Mouse (Mus musculus) hindbrain, embryonic 12.5 days (tissue): Measurements from ENCODE around the gene Abhd15. TPM values are rescaled to one million over a fixed set of nuclear protein-coding genes. Genes with fewer than 3 reads are reported as not detected.
"Not testable (repeated sequence)": the region's sequence is repeated elsewhere in the genome, so short reads cannot be mapped to it uniquely, and the experiment has no call there.

Experiments used
- ATAC-seq: fragments of 200-750 bp; cut with Nextera tagmentation; 2 replicates; pipeline ENCODE4 v1.8.0; 2017; ENCODE audit warnings: moderate TSS enrichment; ENCODE audit not compliant: low FRiP score
- H3K27ac ChIP-seq: fragments of 300-500 bp; sonication (generic); 2 replicates; pipeline ENCODE4 v1.5.1; 2016; ENCODE audit warnings: mild to moderate bottlenecking
- H3K27me3 ChIP-seq: fragments of 300-500 bp; sonication (generic); 2 replicates; pipeline ENCODE4 v1.6.1; 2016; ENCODE audit warnings: mild to moderate bottlenecking
- H3K36me3 ChIP-seq: fragments of 300-500 bp; sonication (generic); 2 replicates; pipeline ENCODE4 v1.6.1; 2016; ENCODE audit warnings: mild to moderate bottlenecking
- H3K4me1 ChIP-seq: fragments of 300-500 bp; sonication (generic); 2 replicates; pipeline ENCODE4 v1.6.1; 2016
- H3K4me2 ChIP-seq: fragments of 300-500 bp; sonication (generic); replicated peaks from 2 replicates; pipeline ENCODE4 v1.6.1; 2016; ENCODE audit warnings: mild to moderate bottlenecking
- H3K4me3 ChIP-seq: fragments of 300-500 bp; sonication (generic); 2 replicates; pipeline ENCODE4 v1.5.1; 2016; ENCODE audit warnings: mild to moderate bottlenecking
- H3K9ac ChIP-seq: fragments of 300-500 bp; sonication (generic); 2 replicates; pipeline ENCODE4 v1.6.1; 2016; ENCODE audit warnings: mild to moderate bottlenecking, moderate library complexity
- H3K9me3 ChIP-seq: fragments of 300-500 bp; sonication (generic); replicated peaks from 2 replicates; pipeline ENCODE4 v1.6.1; 2016; ENCODE audit warnings: mild to moderate bottlenecking
- WGBS: fragments of 180-500 bp; shearing (Covaris S2); methylation state at CpG from one replicate; pipeline ENCODE4 v1.1.7; 2016; 5-methylcytosine and 5-hydroxymethylcytosine counted together
- polyA plus RNA-seq: library from polyadenylated mRNA; unstranded; fragments of >200 nt; fragmentation: Nextera tagmentation; extraction: Ambion mirVana; gene quantifications from 2 replicates; pipeline ENCODE4 v1.2.1, GENCODE M21; 2016

The Abhd15 gene
- polyA plus RNA-seq, 1 experiment from 2014 or later: 4.2 TPM

DNA sequence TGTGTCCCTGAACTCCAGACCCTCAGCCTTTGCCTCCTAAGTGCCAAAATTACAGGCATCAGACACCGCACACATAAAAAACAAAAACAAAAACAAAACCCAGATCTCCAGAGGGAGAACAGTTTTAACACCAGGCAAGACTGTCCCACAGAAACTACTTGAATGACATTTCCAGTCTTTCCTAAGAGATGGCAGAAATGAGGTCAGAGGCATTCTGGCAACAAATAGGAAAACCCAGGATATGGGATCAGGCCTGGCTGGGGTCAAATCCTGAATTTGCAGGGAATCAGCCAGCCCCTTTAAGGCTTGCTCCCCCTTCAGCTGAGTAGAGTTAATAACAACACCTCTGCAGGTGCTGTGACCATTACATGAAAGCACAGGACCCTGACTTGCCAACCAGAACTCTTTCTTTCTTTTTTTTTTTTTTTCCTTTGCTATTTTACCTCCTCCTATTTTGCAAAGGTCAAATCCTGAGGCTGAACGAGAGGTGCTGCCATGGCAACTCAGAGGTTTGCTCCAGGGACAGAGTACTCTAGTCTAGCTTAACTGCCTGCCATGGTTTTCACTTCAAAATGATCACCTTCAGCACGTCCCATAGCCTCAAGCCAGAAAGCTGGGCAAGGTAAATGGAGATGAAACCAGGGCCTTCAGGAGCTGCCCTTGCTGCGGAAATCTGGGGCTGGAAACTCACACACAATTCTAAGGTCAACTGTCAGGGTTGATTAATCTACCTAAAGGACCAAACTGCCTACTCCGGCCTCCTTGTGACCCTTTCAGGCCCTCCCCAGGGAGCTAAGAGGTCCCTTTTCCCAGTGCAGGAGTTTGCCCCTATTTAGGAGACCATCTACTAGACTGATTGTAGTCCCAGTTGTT lies 1.9 kb downstream of the Abhd15 start:
- H3K27ac ChIP-seq: no peak overlapping the region
- no peak for ATAC-seq
- no peak overlapping the region for H3K9ac ChIP-seq
- 46% methylated on average over 5 of the region's 5 CpGs for WGBS
- H3K27me3 ChIP-seq: peaks cover 24% of the 10 kb centered on the region
- no peak overlapping the region for H3K4me3 ChIP-seq
- no peak overlapping the region for H3K4me2 ChIP-seq
- H3K4me1 ChIP-seq: peaks cover 49% of the 10 kb centered on the region
- no peaks in the 10 kb centered on the region for H3K9me3 ChIP-seq
- no peaks in the 10 kb centered on the region for H3K36me3 ChIP-seq

DNA sequence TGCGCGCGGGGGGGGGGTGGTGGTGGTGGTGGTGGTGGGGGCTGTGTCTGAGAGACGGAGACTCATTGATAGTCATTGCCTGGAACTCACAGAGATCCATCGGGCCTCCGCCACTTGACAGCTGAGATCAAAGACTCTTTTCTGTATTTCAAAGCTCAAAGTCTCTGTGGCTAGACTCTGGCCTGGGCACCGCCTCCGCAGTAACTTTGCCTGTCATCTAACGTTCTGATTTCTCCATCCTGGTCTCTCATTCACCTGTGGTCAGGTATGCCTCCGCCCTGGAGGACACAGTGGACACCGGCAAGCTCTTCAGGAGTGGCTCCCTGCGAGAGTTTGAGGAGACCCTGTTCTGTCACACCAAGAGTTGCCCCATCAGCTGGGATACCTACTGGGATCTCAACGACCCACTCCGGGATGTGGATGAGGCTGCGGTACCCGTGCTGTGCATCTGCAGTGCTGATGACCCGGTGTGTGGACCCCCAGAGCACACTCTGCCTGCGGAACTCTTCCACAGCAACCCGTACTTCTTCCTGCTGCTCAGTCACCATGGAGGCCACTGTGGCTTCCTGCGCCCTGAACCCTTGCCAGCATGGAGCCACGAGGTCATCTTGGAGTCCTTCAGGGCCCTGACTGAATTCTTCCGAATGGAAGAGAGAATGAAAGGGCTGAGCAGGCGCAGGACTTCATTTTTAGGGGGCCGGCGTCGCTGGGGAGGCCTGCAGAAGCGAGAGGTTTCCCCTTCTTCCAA lies 3.3 kb downstream of the Abhd15 start:
- ATAC-seq: no peak
- Histone ChIP-seq H3K4me3 (no peak overlapping the region), H3K9ac (no peak overlapping the region), H3K4me1 (peaks cover 42% of the 10 kb centered on the region), H3K9me3 (no peaks in the 10 kb centered on the region), H3K4me2 (no peak overlapping the region), H3K36me3 (no peaks in the 10 kb centered on the region), H3K27me3 (peaks cover 24% of the 10 kb centered on the region), H3K27ac (no peak overlapping the region)
- 77% methylated on average over 27 of the region's 27 CpGs for WGBS

DNA sequence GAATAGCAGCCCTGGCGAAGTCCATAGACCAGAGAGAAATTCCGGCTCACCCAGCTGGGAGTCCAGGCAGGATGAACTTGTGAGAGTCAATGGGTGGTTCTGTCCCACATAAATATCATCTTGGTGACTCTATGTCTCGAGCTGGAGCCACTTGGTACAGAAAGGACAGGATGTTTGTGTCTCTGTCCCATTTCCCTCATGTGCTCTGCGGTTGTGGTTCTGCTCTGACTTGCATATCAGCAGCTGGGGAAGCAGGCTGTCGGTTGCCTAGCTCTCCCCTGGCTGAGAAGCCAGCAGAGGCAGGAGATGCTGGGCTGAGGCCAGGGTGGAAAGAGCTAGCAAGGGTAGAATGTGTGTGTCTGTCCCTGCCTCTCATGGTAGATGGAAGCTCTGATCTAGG lies 4.1 kb downstream of the Abhd15 start, which contains the start of gene Gm10392:
Gene Gm10392 (minus strand): TSS at position 156 of the 400 bp plus-strand sequence.
- 85% methylated on average over 5 of the region's 5 CpGs for WGBS
- no peak for ATAC-seq
- H3K9ac ChIP-seq: no peak within 1 kb of the TSS
- no peak within 1 kb of the TSS for H3K4me3 ChIP-seq
- H3K4me1 ChIP-seq: peaks cover 35% of the 10 kb centered on the region
- H3K36me3 ChIP-seq: no peaks in the 10 kb centered on the region
- no peak within 1 kb of the TSS for H3K4me2 ChIP-seq
- H3K27me3 ChIP-seq: peaks cover 24% of the 10 kb centered on the region
- H3K27ac ChIP-seq: no peak within 1 kb of the TSS
- no peaks in the 10 kb centered on the region for H3K9me3 ChIP-seq

DNA sequence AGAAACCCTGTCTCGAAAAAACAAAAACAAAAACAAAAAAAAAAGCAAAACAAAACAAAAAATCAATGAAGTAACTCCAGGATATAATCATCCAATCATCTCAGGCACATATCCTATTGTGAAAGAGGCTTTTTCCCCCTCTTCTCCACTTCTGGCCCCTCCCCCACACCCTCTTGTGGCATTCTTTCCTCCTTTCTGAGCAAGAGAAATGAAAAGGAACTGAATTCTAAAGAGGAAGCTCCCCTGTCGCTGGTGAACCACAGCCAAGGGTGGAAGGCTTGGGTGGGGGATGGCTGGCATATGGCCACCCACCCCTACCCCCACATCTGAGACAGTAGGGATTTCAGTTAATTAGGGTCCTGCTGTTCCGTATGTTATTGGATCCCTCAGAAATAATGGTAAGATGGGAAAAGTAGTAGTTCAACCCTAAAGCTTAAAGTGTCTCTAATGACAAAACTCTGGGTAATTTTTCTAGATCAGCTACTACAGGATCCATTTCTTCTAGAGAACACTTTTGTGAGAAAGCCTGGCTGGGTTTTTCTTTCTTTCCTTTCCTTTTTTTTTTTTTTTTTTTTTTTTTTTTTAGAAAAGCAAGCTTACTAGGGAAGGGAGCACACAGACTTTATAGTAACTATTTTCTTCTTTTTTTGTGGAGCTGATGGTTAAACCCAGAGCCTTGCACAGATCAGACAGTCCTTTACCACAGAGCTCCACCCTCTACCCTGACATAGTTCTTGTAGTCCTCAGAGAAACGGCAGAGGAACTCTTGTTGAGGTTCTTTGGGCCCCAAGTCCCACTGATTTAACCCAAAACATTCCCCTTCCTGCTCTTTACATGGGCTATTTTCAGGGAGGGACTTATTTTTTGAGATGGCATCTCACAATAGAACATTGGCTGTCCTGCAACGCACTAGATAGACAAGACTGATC lies 5.9 kb downstream of the Abhd15 start:
- H3K9me3 ChIP-seq: no peaks in the 10 kb centered on the region
- H3K4me1 ChIP-seq: peaks cover 17% of the 10 kb centered on the region
- H3K4me2 ChIP-seq: no peak overlapping the region
- ATAC-seq: no peak
- H3K9ac ChIP-seq: no peak overlapping the region
- no peaks in the 10 kb centered on the region for H3K36me3 ChIP-seq
- no peak overlapping the region for H3K27ac ChIP-seq
- peaks cover 14% of the 10 kb centered on the region for H3K27me3 ChIP-seq
- H3K4me3 ChIP-seq: no peak overlapping the region
- WGBS: 46% methylated on average over 5 of the region's 5 CpGs

DNA sequence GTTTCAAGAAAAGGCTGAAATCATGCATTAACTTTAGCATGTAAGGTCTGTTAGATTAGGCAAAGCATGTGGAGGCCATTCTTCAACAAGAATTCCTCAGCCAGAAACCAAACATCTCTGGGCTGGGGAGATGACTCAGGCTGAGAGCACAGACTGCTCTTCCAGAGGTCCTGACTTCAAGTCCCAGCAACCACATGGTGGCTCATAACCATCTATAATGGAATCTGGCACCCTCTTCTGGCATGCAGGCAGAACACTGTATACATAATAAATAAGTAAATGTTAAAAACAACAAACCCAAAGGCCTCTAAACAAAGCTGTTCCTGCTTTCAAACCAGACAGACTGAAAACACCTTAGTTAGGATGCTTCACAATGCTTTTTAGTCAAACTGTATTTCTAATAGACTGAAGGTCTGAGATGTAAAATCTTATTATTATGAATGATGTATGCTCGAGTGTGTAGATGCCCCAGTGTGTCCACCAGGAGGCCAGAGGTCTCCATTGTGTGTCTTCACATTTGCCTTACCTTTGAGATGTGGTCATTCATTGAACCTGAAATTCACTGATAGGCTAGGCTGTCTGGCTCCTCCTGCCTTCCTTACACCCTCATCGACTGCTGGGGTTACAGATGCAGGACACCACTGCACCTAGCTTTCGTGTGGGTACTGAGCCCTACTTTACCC lies 11.0 kb downstream of the Abhd15 start:
- no peak for ATAC-seq
- no peak overlapping the region for H3K4me3 ChIP-seq
- 73% methylated on average over 3 of the region's 3 CpGs for WGBS

DNA sequence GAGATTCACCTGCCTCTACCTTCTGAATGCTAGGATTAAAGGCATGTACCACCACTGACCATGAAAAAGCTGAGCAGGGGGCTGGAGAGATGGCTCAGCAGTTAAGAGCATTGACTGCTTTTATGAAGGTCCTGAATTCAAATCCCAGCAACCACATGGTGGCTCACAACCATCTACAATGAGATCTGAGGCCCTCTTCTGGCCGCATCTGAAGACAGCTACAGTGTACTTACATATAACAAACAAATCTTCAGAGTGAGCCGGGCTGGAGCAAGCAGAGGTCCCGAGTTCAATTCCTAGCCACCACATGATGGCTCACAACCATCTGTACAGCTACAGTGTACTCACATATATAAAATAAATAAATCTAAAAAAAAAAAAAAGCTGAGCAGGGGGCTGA lies 13.5 kb downstream of the Abhd15 start:
- not testable (repeated sequence) for H3K27me3 ChIP-seq, H3K27ac ChIP-seq, ATAC-seq, H3K9ac ChIP-seq, H3K4me2 ChIP-seq, H3K36me3 ChIP-seq, H3K4me3 ChIP-seq, H3K4me1 ChIP-seq, H3K9me3 ChIP-seq
- 90% methylated on average over 3 of the region's 3 CpGs for WGBS

More for the DNA sequence above, 11.0 kb downstream of the Abhd15 start:
- Histone ChIP-seq H3K4me1 (no peaks in the 10 kb centered on the region), H3K36me3 (no peaks in the 10 kb centered on the region), H3K4me2 (no peak overlapping the region), H3K9ac (no peak overlapping the region), H3K27me3 (no peaks in the 10 kb centered on the region), H3K27ac (no peak overlapping the region), H3K9me3 (no peaks in the 10 kb centered on the region)

DNA sequence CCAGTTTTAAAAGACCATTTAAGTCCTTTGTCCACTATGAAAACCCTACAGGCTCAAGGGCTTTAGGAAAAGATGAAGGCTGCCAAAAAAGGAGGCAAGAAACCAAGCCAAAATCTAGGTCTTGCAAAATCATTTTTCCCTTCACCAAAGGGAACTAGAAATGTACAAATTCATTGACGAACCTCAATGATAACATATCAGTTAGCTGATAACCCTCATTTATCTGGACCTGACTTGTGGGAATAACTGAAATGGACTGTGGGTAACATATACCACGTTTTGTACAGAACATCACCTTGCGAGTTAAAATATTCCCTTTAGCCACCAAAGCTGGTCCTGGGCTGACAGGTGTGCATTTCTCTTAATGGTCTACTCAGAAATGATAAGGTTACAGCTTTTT lies 14.7 kb downstream of the Abhd15 start:
- Histone ChIP-seq H3K27me3 (no peaks in the 10 kb centered on the region), H3K9me3 (no peaks in the 10 kb centered on the region), H3K9ac (no peak overlapping the region), H3K4me1 (no peaks in the 10 kb centered on the region), H3K4me2 (no peak overlapping the region), H3K36me3 (0 out of 2 replicates have a peak, but pooled peaks cover 2% of the 10 kb centered on the region), H3K27ac (no peak overlapping the region), H3K4me3 (no peak overlapping the region)
- 89% methylated on average over 3 of the region's 3 CpGs for WGBS
- no peak for ATAC-seq

DNA sequence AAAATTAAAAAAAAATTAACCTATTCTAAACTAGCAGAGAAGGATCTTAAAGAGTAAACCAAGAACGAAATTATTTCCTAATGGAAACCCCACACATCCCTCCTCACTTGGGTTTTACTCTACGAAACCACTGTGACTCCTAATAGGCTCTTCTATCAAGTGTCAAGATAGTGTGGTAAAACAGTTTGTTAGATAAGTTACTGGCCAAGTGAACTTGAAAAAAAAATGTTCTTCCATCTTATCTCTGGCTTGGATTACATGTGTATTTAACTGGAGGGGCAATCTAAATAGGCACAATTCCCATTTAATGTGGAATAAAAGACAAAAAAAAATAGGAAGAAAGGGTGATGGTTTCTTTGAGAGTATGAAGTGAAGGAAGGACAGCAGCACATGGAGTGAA lies 15.9 kb downstream of the Abhd15 start:
- 0 out of 2 replicates have a peak, but pooled peaks cover 3% of the 10 kb centered on the region for H3K36me3 ChIP-seq
- H3K27ac ChIP-seq: no peak overlapping the region
- 91% methylated on average over 2 of the region's 2 CpGs for WGBS
- no peaks in the 10 kb centered on the region for H3K4me1 ChIP-seq
- no peak overlapping the region for H3K4me3 ChIP-seq
- no peak for ATAC-seq
- no peak overlapping the region for H3K4me2 ChIP-seq
- no peaks in the 10 kb centered on the region for H3K9me3 ChIP-seq
- H3K9ac ChIP-seq: no peak overlapping the region
- no peaks in the 10 kb centered on the region for H3K27me3 ChIP-seq

DNA sequence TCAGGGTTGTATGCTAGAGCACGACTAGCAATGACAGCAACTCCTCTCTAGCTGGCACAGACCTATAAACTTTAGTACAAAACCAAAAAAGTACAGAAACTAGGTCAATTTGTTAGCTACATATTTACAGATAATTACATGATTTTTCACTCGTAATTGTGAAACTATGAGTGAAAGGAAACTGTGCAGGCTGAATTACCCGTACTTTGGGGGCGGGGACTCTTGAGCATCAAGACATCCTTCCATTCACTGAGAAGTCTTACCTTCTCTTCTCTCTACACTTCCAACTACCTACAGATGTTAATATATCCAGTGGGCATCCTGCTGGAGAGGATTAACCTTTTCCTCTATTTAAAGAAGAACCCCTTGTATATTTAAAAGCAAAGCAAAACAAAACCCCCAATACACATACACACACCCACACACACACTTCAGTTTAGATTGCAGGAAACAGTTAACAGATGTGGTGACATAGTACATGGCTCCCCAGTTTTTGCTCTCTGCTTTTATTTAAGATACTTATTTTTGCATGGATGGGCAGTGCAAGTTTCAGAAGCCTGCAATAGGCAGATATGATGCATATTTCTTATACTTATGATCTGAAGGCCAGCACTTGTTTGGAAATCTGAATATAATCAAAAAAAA lies 17.4 kb downstream of the Abhd15 start:
- ATAC-seq: no peak
- H3K27me3 ChIP-seq: no peaks in the 10 kb centered on the region
- H3K4me3 ChIP-seq: no peak overlapping the region
- no peak overlapping the region for H3K27ac ChIP-seq
- H3K4me1 ChIP-seq: no peaks in the 10 kb centered on the region
- 93% methylated on average over 4 of the region's 4 CpGs for WGBS
- H3K36me3 ChIP-seq: peaks cover 11% of the 10 kb centered on the region; the same call in 1 of the 2 replicates
- no peak overlapping the region for H3K9ac ChIP-seq
- H3K9me3 ChIP-seq: no peaks in the 10 kb centered on the region
- no peak overlapping the region for H3K4me2 ChIP-seq

DNA sequence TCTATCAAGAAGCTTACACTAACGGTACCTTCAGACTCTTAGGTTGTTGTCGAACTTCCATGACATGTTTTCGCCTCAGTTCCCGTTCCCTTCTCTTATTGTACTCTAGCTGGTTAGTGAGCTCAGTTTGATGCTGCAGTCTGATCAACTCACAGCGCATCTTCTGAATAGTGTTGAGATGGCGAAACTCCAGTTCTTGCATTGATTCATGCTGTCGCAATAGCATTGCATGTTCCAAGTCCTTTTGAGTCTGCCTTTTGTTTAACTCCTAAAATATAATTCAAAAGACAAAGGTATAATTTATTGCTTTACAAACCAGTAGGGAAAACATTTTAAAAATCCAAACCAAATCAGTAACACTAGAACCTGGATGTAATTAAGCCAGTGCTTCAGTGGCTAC lies 30.3 kb downstream of the Abhd15 start:
- WGBS: 93% methylated on average over 7 of the region's 7 CpGs
- H3K4me2 ChIP-seq: no peak overlapping the region
- ATAC-seq: no peak
- peaks cover 71% of the 10 kb centered on the region for H3K36me3 ChIP-seq
- no peaks in the 10 kb centered on the region for H3K27me3 ChIP-seq
- no peaks in the 10 kb centered on the region for H3K4me1 ChIP-seq
- no peak overlapping the region for H3K4me3 ChIP-seq
- no peak overlapping the region for H3K27ac ChIP-seq
- H3K9ac ChIP-seq: no peak overlapping the region
- H3K9me3 ChIP-seq: no peaks in the 10 kb centered on the region

DNA sequence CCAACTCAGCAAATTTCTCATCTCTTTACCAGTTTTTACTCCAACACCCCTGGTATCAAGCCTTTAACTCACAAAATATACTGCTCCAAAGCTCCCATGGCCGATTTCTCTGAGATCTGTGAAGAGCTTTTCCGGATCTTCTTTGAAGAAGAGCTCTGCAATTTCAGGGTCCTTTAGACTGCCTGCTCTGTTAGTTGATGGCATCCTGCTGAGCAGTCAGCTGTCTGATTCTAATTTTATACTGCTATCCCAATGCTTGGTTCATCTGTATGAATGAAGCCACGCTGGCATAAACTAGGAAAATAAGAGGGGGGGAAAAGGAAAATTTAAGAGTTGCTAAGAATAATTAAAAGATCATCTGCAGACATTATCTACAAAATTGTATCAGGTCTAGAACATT lies 70.3 kb downstream of the Abhd15 start:
- Histone ChIP-seq H3K4me3 (no peak overlapping the region), H3K27ac (no peak overlapping the region), H3K9me3 (no peaks in the 10 kb centered on the region), H3K36me3 (peaks cover 25% of the 10 kb centered on the region), H3K27me3 (no peaks in the 10 kb centered on the region), H3K4me2 (no peak overlapping the region), H3K4me1 (no peaks in the 10 kb centered on the region), H3K9ac (no peak overlapping the region)
- WGBS: 84% methylated on average over 3 of the region's 3 CpGs
- no peak for ATAC-seq
